Mouse (Mus musculus): ENCODE data around the gene Strc. TPM values are rescaled to one million over a fixed set of nuclear protein-coding genes. Genes with fewer than 3 reads are reported as not detected.

Strc gene
- not detected for polyA plus RNA-seq (2014; fragmentation: Illumina TruSeq; extraction: RNeasy Lipid Tissue Mini Kit (QIAGEN cat#74804); ENCODE audit: low replicate concordance)

DNA sequence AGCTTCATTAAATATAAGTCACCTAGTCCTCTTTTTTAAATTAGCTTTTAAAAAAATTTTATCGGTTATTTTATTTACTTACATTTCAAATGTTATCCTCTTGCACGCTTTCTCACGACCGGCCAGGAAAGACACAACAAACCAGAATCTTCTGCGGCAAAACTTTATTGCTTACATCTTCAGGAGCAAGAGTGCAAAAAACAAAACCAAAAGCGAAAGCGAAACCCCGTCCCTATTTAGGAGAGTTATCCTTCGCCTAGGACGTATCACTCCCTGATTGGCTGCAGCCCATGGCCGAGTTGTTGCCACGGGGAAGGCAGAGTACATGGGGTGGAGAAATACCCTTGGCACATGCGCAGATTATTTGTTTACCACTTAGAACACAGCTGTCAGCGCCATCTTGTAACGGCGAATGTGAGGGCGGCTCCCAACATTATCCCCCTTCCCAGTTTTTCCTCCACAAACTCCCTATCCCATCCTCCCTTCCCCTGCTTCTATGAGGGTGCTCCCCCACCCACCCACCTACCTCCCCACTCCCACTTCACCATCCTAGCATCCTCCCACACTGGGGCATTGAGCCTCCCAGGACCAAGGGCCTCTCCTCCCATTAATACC is at the start of gene Strc:
Strc (minus strand) TSS at position 208 of the 615 bp plus-strand sequence.

DNA sequence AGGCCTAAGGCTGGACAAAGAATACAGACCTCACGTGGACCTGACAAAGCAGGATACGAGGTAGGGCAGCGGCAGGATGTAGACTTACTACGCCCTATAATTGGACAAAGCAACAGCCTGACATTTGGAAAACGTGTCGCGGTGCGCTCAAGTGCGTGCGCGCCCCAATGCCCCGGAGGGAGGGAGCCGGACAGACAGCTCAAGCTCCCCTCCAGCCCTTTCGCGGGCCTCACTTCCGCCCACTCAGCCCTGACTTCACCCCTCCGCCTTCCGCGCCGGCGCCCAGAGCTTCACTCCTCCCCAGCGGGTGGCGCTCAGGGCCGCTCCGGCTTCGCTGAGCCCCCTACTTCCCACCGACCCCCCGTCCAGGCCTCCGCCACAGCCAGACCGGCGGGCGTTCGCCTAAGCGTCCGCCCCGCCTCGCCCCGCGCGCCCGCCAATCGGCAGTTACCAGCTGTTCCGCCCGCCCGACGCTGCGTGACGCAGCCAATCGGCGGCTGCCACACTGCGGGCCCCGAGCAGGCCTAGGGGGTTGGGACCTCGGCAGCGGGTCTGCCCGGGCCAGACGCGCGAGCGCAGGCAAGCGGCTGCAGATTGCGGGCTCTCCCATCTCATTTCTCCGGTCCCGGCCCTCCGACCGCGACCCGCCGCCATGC is 26.5 kb upstream of the Strc start, which contains the start of the genes Pdia3 and Catsper2:
Pdia3 (plus strand) TSS at position 389 of the 656 bp plus-strand sequence.
Catsper2 (minus strand) TSS at position 406 of the 656 bp plus-strand sequence.

DNA sequence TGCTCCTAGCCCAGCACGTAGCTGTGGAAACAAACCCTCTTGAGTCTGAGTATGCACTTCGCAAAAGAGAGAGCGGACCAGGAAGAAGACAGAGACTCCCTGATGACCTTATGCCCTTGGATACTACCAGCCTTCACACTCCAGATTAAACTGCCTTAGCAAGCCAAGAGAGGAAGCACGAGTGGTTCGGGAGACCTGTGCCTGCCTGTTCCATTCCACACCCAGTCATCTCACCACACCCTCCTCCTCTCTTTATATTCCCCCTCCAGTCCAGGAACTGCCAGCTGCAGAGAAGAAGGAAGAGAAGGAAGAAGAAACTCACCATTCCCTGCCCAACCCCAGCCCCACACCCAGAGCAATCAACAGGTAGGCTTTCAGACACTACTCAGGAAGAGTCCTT is 29.5 kb downstream of the Strc start, which contains the start of gene Ckmt1:
Ckmt1 (plus strand) TSS at position 221 of the 400 bp plus-strand sequence.

DNA sequence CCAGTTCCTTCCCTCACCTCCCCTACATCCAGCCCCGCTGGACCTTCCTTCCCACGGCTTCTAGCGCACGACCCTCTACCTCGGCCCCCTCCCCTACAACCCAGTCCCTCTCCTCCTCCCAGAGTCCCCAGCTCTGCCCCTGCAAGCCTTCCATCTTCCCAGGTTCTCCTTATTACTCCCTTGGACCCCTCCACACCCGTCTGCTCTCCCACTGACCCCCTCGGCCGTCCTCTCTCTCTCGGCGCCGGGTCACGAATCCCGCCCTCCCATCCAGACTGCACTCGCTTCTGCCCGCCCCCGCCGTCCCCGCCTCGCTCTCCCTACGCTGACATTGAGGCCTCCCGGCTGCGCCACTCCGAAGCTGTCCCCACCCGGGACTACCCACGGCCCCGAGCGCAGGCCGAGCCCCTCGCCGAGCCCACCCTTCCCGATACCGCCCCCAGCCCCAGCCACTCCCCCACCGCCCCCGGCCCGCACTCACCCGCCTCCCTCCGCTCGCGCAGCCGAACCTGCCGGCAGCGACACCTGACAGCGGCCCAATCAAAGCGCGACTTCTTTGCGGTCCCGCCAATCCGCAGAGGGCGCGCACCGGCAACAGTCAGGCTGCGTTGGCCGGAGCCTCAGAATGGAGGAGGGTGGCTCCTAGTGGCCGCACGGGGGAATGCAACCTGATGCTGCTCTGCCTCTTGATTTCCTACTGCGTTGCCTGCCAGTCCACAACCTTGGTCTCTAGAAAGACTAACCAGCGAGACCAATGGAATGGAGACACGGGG is 32.0 kb downstream of the Strc start, which contains the start of gene Ppip5k1:
Ppip5k1 (minus strand) TSS at position 577 of the 773 bp plus-strand sequence.

Other genes with a start within 250 kb of the Strc start
- 21.5 TPM for gene Adal, start 246.7 kb downstream of the Strc start, polyA plus RNA-seq (2014; fragmentation: Illumina TruSeq; extraction: RNeasy Lipid Tissue Mini Kit (QIAGEN cat#74804); ENCODE audit: low replicate concordance)
- 2.7 TPM for gene Lcmt2, start 246.5 kb downstream of the Strc start, polyA plus RNA-seq (2014; fragmentation: Illumina TruSeq; extraction: RNeasy Lipid Tissue Mini Kit (QIAGEN cat#74804); ENCODE audit: low replicate concordance)
- gene Tubgcp4, start 216.5 kb downstream of the Strc start, polyA plus RNA-seq (2014; fragmentation: Illumina TruSeq; extraction: RNeasy Lipid Tissue Mini Kit (QIAGEN cat#74804); ENCODE audit: low replicate concordance): 76.0 TPM
- 23.1 TPM for gene Zscan29, start 216.0 kb downstream of the Strc start, polyA plus RNA-seq (2014; fragmentation: Illumina TruSeq; extraction: RNeasy Lipid Tissue Mini Kit (QIAGEN cat#74804); ENCODE audit: low replicate concordance)
- gene Trp53bp1, start 115.8 kb downstream of the Strc start, polyA plus RNA-seq (2014; fragmentation: Illumina TruSeq; extraction: RNeasy Lipid Tissue Mini Kit (QIAGEN cat#74804); ENCODE audit: low replicate concordance): 4.9 TPM
- gene Map1a, start 97.6 kb downstream of the Strc start, polyA plus RNA-seq (2014; fragmentation: Illumina TruSeq; extraction: RNeasy Lipid Tissue Mini Kit (QIAGEN cat#74804); ENCODE audit: low replicate concordance): 0.41 TPM
- gene Ppip5k1, start 31.8 kb downstream of the Strc start, polyA plus RNA-seq (2014; fragmentation: Illumina TruSeq; extraction: RNeasy Lipid Tissue Mini Kit (QIAGEN cat#74804); ENCODE audit: low replicate concordance): 21.1 TPM
- gene Ckmt1, start 29.5 kb downstream of the Strc start, polyA plus RNA-seq (2014; fragmentation: Illumina TruSeq; extraction: RNeasy Lipid Tissue Mini Kit (QIAGEN cat#74804); ENCODE audit: low replicate concordance): 165 TPM
- 1,161 TPM for gene Pdia3, start 26.6 kb upstream of the Strc start, polyA plus RNA-seq (2014; fragmentation: Illumina TruSeq; extraction: RNeasy Lipid Tissue Mini Kit (QIAGEN cat#74804); ENCODE audit: low replicate concordance)
- 1.7 TPM for gene Catsper2, start 26.6 kb upstream of the Strc start, polyA plus RNA-seq (2014; fragmentation: Illumina TruSeq; extraction: RNeasy Lipid Tissue Mini Kit (QIAGEN cat#74804); ENCODE audit: low replicate concordance)
- gene Ell3, start 57.1 kb upstream of the Strc start, polyA plus RNA-seq (2014; fragmentation: Illumina TruSeq; extraction: RNeasy Lipid Tissue Mini Kit (QIAGEN cat#74804); ENCODE audit: low replicate concordance): 4.3 TPM
- gene Serf2, start 62.0 kb upstream of the Strc start, polyA plus RNA-seq (2014; fragmentation: Illumina TruSeq; extraction: RNeasy Lipid Tissue Mini Kit (QIAGEN cat#74804); ENCODE audit: low replicate concordance): 88.0 TPM
- gene Hypk, start 66.1 kb upstream of the Strc start, polyA plus RNA-seq (2014; fragmentation: Illumina TruSeq; extraction: RNeasy Lipid Tissue Mini Kit (QIAGEN cat#74804); ENCODE audit: low replicate concordance): 28.7 TPM
- gene Serinc4, start 69.6 kb upstream of the Strc start, polyA plus RNA-seq (2014; fragmentation: Illumina TruSeq; extraction: RNeasy Lipid Tissue Mini Kit (QIAGEN cat#74804); ENCODE audit: low replicate concordance): not detected
- gene Mfap1b, start 86.9 kb upstream of the Strc start, polyA plus RNA-seq (2014; fragmentation: Illumina TruSeq; extraction: RNeasy Lipid Tissue Mini Kit (QIAGEN cat#74804); ENCODE audit: low replicate concordance): 32.3 TPM
- 47.1 TPM for gene Mfap1a, start 119.5 kb upstream of the Strc start, polyA plus RNA-seq (2014; fragmentation: Illumina TruSeq; extraction: RNeasy Lipid Tissue Mini Kit (QIAGEN cat#74804); ENCODE audit: low replicate concordance)
- gene Wdr76, start 119.6 kb upstream of the Strc start, polyA plus RNA-seq (2014; fragmentation: Illumina TruSeq; extraction: RNeasy Lipid Tissue Mini Kit (QIAGEN cat#74804); ENCODE audit: low replicate concordance): 13.4 TPM

Measured in small intestine, adult 10 weeks (tissue).